Mouse (Mus musculus) lung, embryonic 16.5 days (tissue): ENCODE results near the gene Tenm2. TPM values are rescaled to one million over a fixed set of nuclear protein-coding genes. Genes with fewer than 3 reads are reported as not detected.

Source experiments
- ATAC-seq: fragments of 200-750 bp; cut with Nextera tagmentation; 2 replicates; pipeline ENCODE4 v1.8.0; 2017; ENCODE audit warnings: low read depth, mild to moderate bottlenecking, moderate library complexity
- H3K27ac ChIP-seq: fragments of 300-500 bp; sonication (generic); 2 replicates; pipeline ENCODE4 v1.5.1; 2014; ENCODE audit warnings: mild to moderate bottlenecking, control low read depth, low read length
- H3K27me3 ChIP-seq: fragments of 300-500 bp; sonication (generic); 2 replicates; pipeline ENCODE4 v1.6.1; 2014; ENCODE audit warnings: low read depth, low read length, mixed read lengths; ENCODE audit not compliant: control insufficient read depth, insufficient read depth
- H3K36me3 ChIP-seq: fragments of 300-500 bp; sonication (generic); 2 replicates; pipeline ENCODE4 v1.6.1; 2014; ENCODE audit warnings: low read length; ENCODE audit not compliant: control insufficient read depth, insufficient read depth
- H3K4me1 ChIP-seq: fragments of 300-500 bp; sonication (generic); replicated peaks from 2 replicates; pipeline ENCODE4 v1.6.1; 2014; ENCODE audit warnings: low read length, mixed read lengths; ENCODE audit not compliant: control insufficient read depth, insufficient read depth
- H3K4me2 ChIP-seq: fragments of 300-500 bp; sonication (generic); 2 replicates; pipeline ENCODE4 v1.6.1; 2014; ENCODE audit warnings: low read depth, low read length, control low read depth
- H3K4me3 ChIP-seq: fragments of 300-500 bp; sonication (generic); 2 replicates; pipeline ENCODE4 v1.5.1; 2014; ENCODE audit warnings: mild to moderate bottlenecking, low read length, control low read depth
- H3K9ac ChIP-seq: fragments of 300-500 bp; sonication (generic); 2 replicates; pipeline ENCODE4 v1.6.1; 2014; ENCODE audit warnings: low read length, control low read depth
- H3K9me3 ChIP-seq: fragments of 300-500 bp; sonication (generic); 2 replicates; pipeline ENCODE4 v1.6.1; 2016; ENCODE audit warnings: low read length; ENCODE audit not compliant: control insufficient read depth
- WGBS: fragments of 180-500 bp; shearing (Covaris S2); extraction: QIAGEN DNeasy Blood & Tissue Kit; methylation state at CpG from one replicate; pipeline ENCODE4 v1.1.7; 2014; 5-methylcytosine and 5-hydroxymethylcytosine counted together
- polyA plus RNA-seq: library from polyadenylated mRNA; unstranded; fragments of >200 nt; fragmentation: Nextera tagmentation; extraction: Ambion mirVana; gene quantifications from 2 replicates; pipeline ENCODE4 v1.2.1, GENCODE M21; 2015

The Tenm2 gene
- polyA plus RNA-seq, 1 experiment from 2014 or later: 0.24 TPM

GRCm38 (mm10) chr11:36635082-36635481 is 600.7 kb downstream of the Tenm2 start:
- Histone ChIP-seq H3K9ac (no peak overlapping the region), H3K27ac (no peak overlapping the region), H3K4me1 (no peaks in the 10 kb centered on the region), H3K36me3 (no peaks in the 10 kb centered on the region), H3K4me2 (no peak overlapping the region), H3K27me3 (no peaks in the 10 kb centered on the region), H3K9me3 (no peaks in the 10 kb centered on the region), H3K4me3 (no peak overlapping the region)
- 16% methylated on average over 6 of the region's 6 CpGs for WGBS
- peak; percentile 62; the same call in 1 of the 2 replicates for ATAC-seq

GRCm38 (mm10) chr11:36632201-36632600 is 603.6 kb downstream of the Tenm2 start:
- Histone ChIP-seq H3K9me3 (no peaks in the 10 kb centered on the region), H3K4me1 (no peaks in the 10 kb centered on the region), H3K9ac (no peak overlapping the region), H3K4me3 (no peak overlapping the region), H3K27me3 (no peaks in the 10 kb centered on the region), H3K27ac (no peak overlapping the region), H3K36me3 (no peaks in the 10 kb centered on the region), H3K4me2 (no peak overlapping the region)
- ATAC-seq: no peak

- no peaks in the 10 kb centered on the region for H3K9me3 ChIP-seq
- ATAC-seq: no peak
- H3K9ac ChIP-seq: no peak overlapping the region
- WGBS: 86% methylated on average over 6 of the region's 6 CpGs
- no peaks in the 10 kb centered on the region for H3K4me1 ChIP-seq
- no peak overlapping the region for H3K4me3 ChIP-seq
- H3K4me2 ChIP-seq: no peak overlapping the region
- no peaks in the 10 kb centered on the region for H3K27me3 ChIP-seq
- no peaks in the 10 kb centered on the region for H3K36me3 ChIP-seq
- no peak overlapping the region for H3K27ac ChIP-seq
Observed at GRCm38 (mm10) chr11:36613807-36614206, 622.0 kb downstream of the Tenm2 start.

- 52% methylated on average over 8 of the region's 8 CpGs for WGBS
- H3K4me3 ChIP-seq: no peak overlapping the region
- H3K4me1 ChIP-seq: no peaks in the 10 kb centered on the region
- H3K4me2 ChIP-seq: no peak overlapping the region
- H3K9me3 ChIP-seq: no peaks in the 10 kb centered on the region
- no peak overlapping the region for H3K9ac ChIP-seq
- H3K27me3 ChIP-seq: no peaks in the 10 kb centered on the region
- ATAC-seq: no peak
- no peak overlapping the region for H3K27ac ChIP-seq
- no peaks in the 10 kb centered on the region for H3K36me3 ChIP-seq
Observed at GRCm38 (mm10) chr11:36604815-36605382, 630.9 kb downstream of the Tenm2 start.

GRCm38 (mm10) chr11:36604272-36604671 is 631.5 kb downstream of the Tenm2 start:
- Histone ChIP-seq H3K36me3 (no peaks in the 10 kb centered on the region), H3K4me2 (no peak overlapping the region), H3K27ac (no peak overlapping the region), H3K27me3 (no peaks in the 10 kb centered on the region), H3K4me3 (no peak overlapping the region), H3K9me3 (no peaks in the 10 kb centered on the region), H3K4me1 (no peaks in the 10 kb centered on the region), H3K9ac (no peak overlapping the region)
- ATAC-seq: no peak
- 42% methylated on average over 3 of the region's 3 CpGs for WGBS

- Histone ChIP-seq H3K9me3 (no peaks in the 10 kb centered on the region), H3K4me3 (no peak overlapping the region), H3K27me3 (no peaks in the 10 kb centered on the region), H3K27ac (no peak overlapping the region), H3K36me3 (no peaks in the 10 kb centered on the region), H3K4me1 (no peaks in the 10 kb centered on the region), H3K4me2 (no peak overlapping the region), H3K9ac (no peak overlapping the region)
- ATAC-seq: no peak
- WGBS: 64% methylated on average over 1 of the region's 1 CpGs
Observed at GRCm38 (mm10) chr11:36592471-36592870, 643.3 kb downstream of the Tenm2 start.

- Histone ChIP-seq H3K4me2 (no peak overlapping the region), H3K4me3 (no peak overlapping the region), H3K4me1 (no peaks in the 10 kb centered on the region), H3K36me3 (no peaks in the 10 kb centered on the region), H3K27ac (no peak overlapping the region), H3K9me3 (no peaks in the 10 kb centered on the region), H3K27me3 (no peaks in the 10 kb centered on the region), H3K9ac (no peak overlapping the region)
- ATAC-seq: no peak
- 79% methylated on average over 2 of the region's 2 CpGs for WGBS
Observed at GRCm38 (mm10) chr11:36566146-36566545, 669.6 kb downstream of the Tenm2 start.

- 61% methylated on average over 3 of the region's 3 CpGs for WGBS
- no peak for ATAC-seq
- H3K4me1 ChIP-seq: no peaks in the 10 kb centered on the region
- no peak overlapping the region for H3K4me2 ChIP-seq
- H3K9ac ChIP-seq: no peak overlapping the region
- no peak overlapping the region for H3K4me3 ChIP-seq
- no peaks in the 10 kb centered on the region for H3K36me3 ChIP-seq
- H3K27ac ChIP-seq: no peak overlapping the region
- no peaks in the 10 kb centered on the region for H3K27me3 ChIP-seq
- H3K9me3 ChIP-seq: no peaks in the 10 kb centered on the region
Observed at GRCm38 (mm10) chr11:36562851-36563250, 672.9 kb downstream of the Tenm2 start.

- ATAC-seq: no peak
- no peaks in the 10 kb centered on the region for H3K4me1 ChIP-seq
- H3K27me3 ChIP-seq: no peaks in the 10 kb centered on the region
- H3K9ac ChIP-seq: no peak overlapping the region
- H3K9me3 ChIP-seq: no peaks in the 10 kb centered on the region
- H3K27ac ChIP-seq: no peak overlapping the region
- WGBS: 66% methylated on average over 7 of the region's 7 CpGs
- no peak overlapping the region for H3K4me3 ChIP-seq
- no peak overlapping the region for H3K4me2 ChIP-seq
- no peaks in the 10 kb centered on the region for H3K36me3 ChIP-seq
Observed at GRCm38 (mm10) chr11:36560785-36561548, 674.8 kb downstream of the Tenm2 start.
